ENCODE assay signal across 10 mouse cellular contexts in genomic region chr6:136541350-136541749, GRCm38 (mm10). TPM values are rescaled to one million over a fixed set of nuclear protein-coding genes. Genes with fewer than 3 reads are reported as not detected.
DNase-seq lines count a peak whose midpoint lies in the region; ATAC-seq lines count a peak whose summit lies in the region.
"Had no signal": no experiment of that assay in that cellular context is flagged by ENCODE, and none has a peak within 500 bp of the region (broad histone marks: within the 10 kb centered on the region; RNA-seq: fewer than 3 reads in every experiment).

No protein-coding gene starts in this region.

- no peak for DNase-seq in heart, embryonic 10.5 days (ENCODE audit: low spot score)
- no peak for DNase-seq in heart, postnatal 25 days (ENCODE audit: low spot score)
- DNase-seq in 3134 (ENCODE audit: extremely low read depth, insufficient read length, low spot score), result peak; percentile 38
- no peak for DNase-seq in midbrain, embryonic 11.5 days (ENCODE audit: low spot score, missing footprints)
- DNase-seq in natural killer cell, adult 2 months (ENCODE audit: low spot score in 2 of 2), result no peak
- no peak for DNase-seq in embryo, embryonic 10 days (ENCODE audit: low spot score)

- intact Hi-C loops in heart, postnatal 25 days (cut with DNase I), result no loop called here

- peaks cover 30% of the 10 kb centered on the region for H3K36me3 ChIP-seq in heart, embryonic 10.5 days
- peaks cover 27% of the 10 kb centered on the region for H3K36me3 ChIP-seq in forebrain, embryonic 12.5 days (replicated peaks)
- H3K36me3 ChIP-seq in midbrain, embryonic 11.5 days (ENCODE audit: control insufficient read depth, insufficient read depth, low read length), result peaks cover 7% of the 10 kb centered on the region; the same call in 1 of the 2 replicates

- no peak for ATAC-seq in forebrain, embryonic 12.5 days (ENCODE audit: low FRiP score)
- ATAC-seq in midbrain, embryonic 11.5 days (ENCODE audit: low FRiP score), result no peak
- ATAC-seq in granulocyte monocyte progenitor cell, adult 5-6 weeks (replicated peaks; ENCODE audit: poor library complexity, severe bottlenecking), result no peak
- ATAC-seq: intestine, embryonic 15.5 days had no signal

- no peaks in the 10 kb centered on the region for H3K9me3 ChIP-seq in heart, embryonic 10.5 days
- no peaks in the 10 kb centered on the region for H3K9me3 ChIP-seq in forebrain, embryonic 12.5 days
- H3K9me3 ChIP-seq in midbrain, embryonic 11.5 days (ENCODE audit: control insufficient read depth, low read length), result no peaks in the 10 kb centered on the region
- H3K9me3 ChIP-seq: intestine, embryonic 15.5 days had no signal

- 76% methylated on average over 5 of the region's 5 CpGs for WGBS in heart, embryonic 10.5 days
- WGBS in forebrain, embryonic 12.5 days, result 14% methylated on average over 5 of the region's 5 CpGs
- WGBS in midbrain, embryonic 11.5 days, result 30% methylated on average over 5 of the region's 5 CpGs

- no peaks in the 10 kb centered on the region for H3K27me3 ChIP-seq in heart, embryonic 10.5 days (ENCODE audit: insufficient read depth, poor library complexity, severe bottlenecking)
- H3K27me3 ChIP-seq in forebrain, embryonic 12.5 days, result no peaks in the 10 kb centered on the region
- no peaks in the 10 kb centered on the region for H3K27me3 ChIP-seq in midbrain, embryonic 11.5 days (ENCODE audit: control insufficient read depth, insufficient read depth, low read length)
- H3K27me3 ChIP-seq: intestine, embryonic 15.5 days had no signal

- peak overlapping the region; percentile 64; the same call in 1 of the 2 replicates for H3K27ac ChIP-seq in heart, embryonic 10.5 days
- H3K27ac ChIP-seq in forebrain, embryonic 12.5 days, result peak overlapping the region; percentile 81
- peak overlapping the region; percentile 60 for H3K27ac ChIP-seq in midbrain, embryonic 11.5 days (ENCODE audit: low read depth, low read length)
- H3K27ac ChIP-seq: intestine, embryonic 15.5 days; macrophage had no signal

- H3K9ac ChIP-seq in forebrain, embryonic 12.5 days, result no peak overlapping the region
- peak overlapping the region; percentile 9; the same call in 1 of the 2 replicates for H3K9ac ChIP-seq in midbrain, embryonic 11.5 days (ENCODE audit: low read length)
- H3K9ac ChIP-seq: intestine, embryonic 15.5 days had no signal

- no peak overlapping the region for H3K4me3 ChIP-seq in heart, embryonic 10.5 days
- H3K4me3 ChIP-seq in forebrain, embryonic 12.5 days (replicated peaks), result no peak overlapping the region; the same call in 1 of the 2 replicates
- no peak overlapping the region for H3K4me3 ChIP-seq in midbrain, embryonic 11.5 days (ENCODE audit: low read depth, low read length)
- H3K4me3 ChIP-seq: intestine, embryonic 15.5 days had no signal

- peaks cover 32% of the 10 kb centered on the region for H3K4me1 ChIP-seq in heart, embryonic 10.5 days
- peaks cover 37% of the 10 kb centered on the region for H3K4me1 ChIP-seq in forebrain, embryonic 12.5 days
- H3K4me1 ChIP-seq in midbrain, embryonic 11.5 days (ENCODE audit: control insufficient read depth, insufficient read depth, low read length), result peaks cover 18% of the 10 kb centered on the region

- peak overlapping the region; percentile 17; the same call in 1 of the 2 replicates for H3K4me2 ChIP-seq in forebrain, embryonic 12.5 days
- no peak overlapping the region for H3K4me2 ChIP-seq in midbrain, embryonic 11.5 days
- H3K4me2 ChIP-seq: intestine, embryonic 15.5 days had no signal

RNA-seq across cellular contexts. Expression of gene Atf7ip, which starts 35.4 kb away (rescaled TPM):
- 37.7 and 42.4 TPM in 2 replicates for polyA plus RNA-seq in heart, embryonic 10.5 days (2016; fragmentation: Nextera tagmentation; extraction: Ambion mirVana)
- total RNA-seq in heart, postnatal 25 days (2021), result 10 to 100 TPM; 79.8 to 92.6 TPM
- polyA plus RNA-seq in forebrain, embryonic 12.5 days (2016; fragmentation: Nextera tagmentation; extraction: Ambion mirVana), result 63.2 and 72.4 TPM in 2 replicates
- polyA plus RNA-seq in midbrain, embryonic 11.5 days (2014; fragmentation: Nextera tagmentation; extraction: Ambion mirVana), result 43.4 and 46.8 TPM in 2 replicates
- total RNA-seq in granulocyte monocyte progenitor cell, adult 5-6 weeks (2014; fragmentation: Nextera tagmentation), result 94.1 and 126 TPM in 2 replicates
- 32.3 and 43.4 TPM in 2 replicates for total RNA-seq in granulocyte monocyte progenitor cell, adult 5-6 weeks (2017)
